Comparison of ENCODE assay signal across 9 mouse cellular contexts in the genomic region with DNA sequence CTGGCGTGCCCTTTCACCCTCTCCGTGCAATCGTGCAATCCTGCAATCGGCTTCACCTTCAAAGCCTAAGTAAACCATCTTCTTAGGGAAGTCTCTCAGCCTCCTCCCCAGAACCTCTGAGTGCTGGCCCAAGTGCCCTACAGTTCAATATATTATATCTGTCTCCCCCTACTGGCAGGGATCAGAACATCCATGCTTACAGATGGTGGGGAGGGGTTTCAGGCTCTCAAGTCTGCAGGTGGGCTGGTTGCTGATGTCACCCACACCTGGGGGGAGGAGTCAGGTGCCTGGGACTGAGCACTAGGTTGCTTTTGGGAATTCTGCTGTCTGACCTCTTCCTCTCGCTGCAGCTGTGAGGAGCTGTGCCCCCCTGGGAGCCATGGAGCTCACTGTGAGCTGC.
DNase-seq lines count a peak whose midpoint lies in the region; ATAC-seq and TF ChIP-seq lines count a peak whose summit lies in the region.
"Had no signal": no experiment of that assay in that cellular context is flagged by ENCODE, and none has a peak within 500 bp of the region (broad histone marks: within the 10 kb centered on the region; RNA-seq: fewer than 3 reads in every experiment).

No protein-coding gene starts in this region.

- DNase-seq in hindbrain, embryonic 11.5 days (ENCODE audit: low spot score) = peak; percentile 71
- peak; percentile 67 for DNase-seq in NIH3T3 (ENCODE audit: low read depth)
- peak; percentile 78 for DNase-seq in cerebellum, adult 9-11 months
- peak; percentile 26 for DNase-seq in heart, postnatal 0 days (ENCODE audit: low spot score)
- peak; percentile 23 to 54 for DNase-seq in layer of hippocampus, postnatal 14 days (ENCODE audit: low spot score in 2 of 2)
- DNase-seq in neural tube, embryonic 11.5 days (ENCODE audit: low spot score) = peak; percentile 64
- no peak for DNase-seq in testis, postnatal 14 days (ENCODE audit: low spot score)

- peaks cover 2% of the 10 kb centered on the region; the same call in 1 of the 2 replicates for H3K27me3 ChIP-seq in hindbrain, embryonic 11.5 days (ENCODE audit: control insufficient read depth, insufficient read depth, low read length)
- H3K27me3 ChIP-seq in hindbrain, embryonic 16.5 days (replicated peaks; ENCODE audit: control insufficient read depth, insufficient read depth, low read length) = no peaks in the 10 kb centered on the region; the same call in 1 of the 2 replicates
- peaks cover 13% of the 10 kb centered on the region; the same call in 1 of the 2 replicates for H3K27me3 ChIP-seq in heart, postnatal 0 days (ENCODE audit: control insufficient read depth, insufficient read depth, low read length)
- H3K27me3 ChIP-seq in neural tube, embryonic 11.5 days (ENCODE audit: control insufficient read depth, insufficient read depth, low read length) = no peaks in the 10 kb centered on the region

- H3K9me3 ChIP-seq in hindbrain, embryonic 11.5 days (ENCODE audit: control insufficient read depth, low read length) = no peaks in the 10 kb centered on the region
- H3K9me3 ChIP-seq in hindbrain, embryonic 16.5 days (ENCODE audit: control insufficient read depth, low read length) = no peaks in the 10 kb centered on the region
- no peaks in the 10 kb centered on the region for H3K9me3 ChIP-seq in heart, postnatal 0 days (replicated peaks; ENCODE audit: control insufficient read depth, low read length)
- H3K9me3 ChIP-seq in neural tube, embryonic 11.5 days (ENCODE audit: control insufficient read depth, low read length) = no peaks in the 10 kb centered on the region

- H3K36me3 ChIP-seq in hindbrain, embryonic 11.5 days (ENCODE audit: control insufficient read depth, insufficient read depth, low read length) = no peaks in the 10 kb centered on the region
- no peaks in the 10 kb centered on the region for H3K36me3 ChIP-seq in hindbrain, embryonic 16.5 days (ENCODE audit: control insufficient read depth, insufficient read depth, low read length)
- no peaks in the 10 kb centered on the region for H3K36me3 ChIP-seq in heart, postnatal 0 days (replicated peaks; ENCODE audit: control insufficient read depth, insufficient read depth, low read length)
- H3K36me3 ChIP-seq in neural tube, embryonic 11.5 days (ENCODE audit: control insufficient read depth, insufficient read depth, low read length) = no peaks in the 10 kb centered on the region

- peak; percentile 71 for TF ChIP-seq CTCF in heart, postnatal 0 days (IDR thresholded peaks at IDR 0.05; ENCODE audit: low read depth)

- TF ChIP-seq EP300 in heart, postnatal 0 days (IDR thresholded peaks at IDR 0.05; ENCODE audit: low read depth) = no peak

- H3K4me1 ChIP-seq in hindbrain, embryonic 11.5 days (replicated peaks; ENCODE audit: control insufficient read depth, insufficient read depth, low read length) = no peaks in the 10 kb centered on the region; the same call in 1 of the 2 replicates
- H3K4me1 ChIP-seq in hindbrain, embryonic 16.5 days (ENCODE audit: control insufficient read depth, insufficient read depth, low read depth, low read length) = peaks cover 25% of the 10 kb centered on the region
- H3K4me1 ChIP-seq in heart, postnatal 0 days (ENCODE audit: control insufficient read depth, insufficient read depth) = no peaks in the 10 kb centered on the region
- H3K4me1 ChIP-seq in neural tube, embryonic 11.5 days (ENCODE audit: control insufficient read depth, insufficient read depth, low read length) = 0 out of 2 replicates have a peak, but pooled peaks cover 3% of the 10 kb centered on the region

- no peak overlapping the region for H3K9ac ChIP-seq in hindbrain, embryonic 11.5 days (ENCODE audit: low read depth, low read length)
- H3K9ac ChIP-seq in hindbrain, embryonic 16.5 days (ENCODE audit: low read depth, low read length) = no peak overlapping the region
- H3K9ac ChIP-seq in heart, postnatal 0 days (replicated peaks; ENCODE audit: low read depth, low read length) = no peak overlapping the region
- no peak overlapping the region for H3K9ac ChIP-seq in neural tube, embryonic 11.5 days (ENCODE audit: low read length)

- ATAC-seq in hindbrain, embryonic 11.5 days (ENCODE audit: low FRiP score) = no peak
- no peak; the same call in 1 of the 2 replicates for ATAC-seq in hindbrain, embryonic 16.5 days
- ATAC-seq in heart, postnatal 0 days (ENCODE audit: insufficient read depth, low read depth) = no peak
- no peak for ATAC-seq in neural tube, embryonic 11.5 days (ENCODE audit: insufficient read depth, low FRiP score, low TSS enrichment)

- WGBS in hindbrain, embryonic 11.5 days = 16% methylated on average over 5 of the region's 5 CpGs
- 18% methylated on average over 5 of the region's 5 CpGs for WGBS in hindbrain, embryonic 16.5 days
- 13% methylated on average over 5 of the region's 5 CpGs for WGBS in heart, postnatal 0 days
- WGBS in neural tube, embryonic 11.5 days = 14% methylated on average over 5 of the region's 5 CpGs

- no peak overlapping the region for H3K27ac ChIP-seq in hindbrain, embryonic 11.5 days (ENCODE audit: low read depth, low read length)
- H3K27ac ChIP-seq in hindbrain, embryonic 16.5 days (ENCODE audit: low read depth, low read length) = no peak overlapping the region
- no peak overlapping the region for H3K27ac ChIP-seq in heart, postnatal 0 days (ENCODE audit: low read depth)
- no peak overlapping the region for H3K27ac ChIP-seq in neural tube, embryonic 11.5 days (ENCODE audit: low read depth, low read length)

- no peak overlapping the region for H3K4me2 ChIP-seq in hindbrain, embryonic 11.5 days (replicated peaks; ENCODE audit: low read depth, low read length)
- no peak overlapping the region for H3K4me2 ChIP-seq in hindbrain, embryonic 16.5 days (ENCODE audit: low read length)
- H3K4me2 ChIP-seq in heart, postnatal 0 days (ENCODE audit: low read depth, low read length) = no peak overlapping the region
- H3K4me2 ChIP-seq in neural tube, embryonic 11.5 days (ENCODE audit: low read depth) = no peak overlapping the region

- no peak overlapping the region for H3K4me3 ChIP-seq in hindbrain, embryonic 11.5 days (ENCODE audit: low read depth, low read length)
- no peak overlapping the region for H3K4me3 ChIP-seq in hindbrain, embryonic 16.5 days (ENCODE audit: low read length)
- no peak overlapping the region for H3K4me3 ChIP-seq in heart, postnatal 0 days (ENCODE audit: low read depth, low read length)
- no peak overlapping the region for H3K4me3 ChIP-seq in neural tube, embryonic 11.5 days (ENCODE audit: low read depth, low read length)
- H3K4me3 ChIP-seq: erythroblast, embryonic 14.5 days had no signal
